In genomic region chr10:61823731-61824115, GRCm38 (mm10) we compare ENCODE assay signal across 24 mouse cellular contexts. TPM values are rescaled to one million over a fixed set of nuclear protein-coding genes. Genes with fewer than 3 reads are reported as not detected.
DNase-seq lines count a peak whose midpoint lies in the region; ATAC-seq lines count a peak whose summit lies in the region.
"Had no signal": no experiment of that assay in that cellular context is flagged by ENCODE, and none has a peak within 500 bp of the region (broad histone marks: within the 10 kb centered on the region; RNA-seq: fewer than 3 reads in every experiment).

No protein-coding gene starts in this region.

- 21% methylated on average over 4 of the region's 4 CpGs for WGBS in embryonic facial prominence, embryonic 12.5 days
- 15% methylated on average over 4 of the region's 4 CpGs for WGBS in limb, embryonic 11.5 days

- H3K27ac ChIP-seq in embryonic facial prominence, embryonic 12.5 days, result peak overlapping the region; percentile 85
- no peak overlapping the region for H3K27ac ChIP-seq in limb, embryonic 11.5 days (replicated peaks; ENCODE audit: low read depth, low read length)
- H3K27ac ChIP-seq: forebrain, embryonic 12.5 days; limb, embryonic 15.5 days; liver, embryonic 14.5 days; lung, embryonic 15.5 days; macrophage; midbrain, embryonic 10.5 days; stomach, postnatal 0 days had no signal

- peak; percentile 25 for DNase-seq in 3T3-L1 (ENCODE audit: low read depth, low spot score)
- DNase-seq in embryo, embryonic 10 days (ENCODE audit: low spot score), result peak; percentile 71
- peak; percentile 47 for DNase-seq in limb, embryonic 11.5 days (ENCODE audit: low spot score)
- DNase-seq in heart, adult 9 months (ENCODE audit: low spot score in 2 of 2), result no peak
- DNase-seq in cerebellum, postnatal 14 days, result no peak
- DNase-seq in lung, postnatal 14 days, result no peak
- DNase-seq: adrenal gland, adult 8-10 months; cerebellum, adult 2 months; cerebellum, postnatal 36 days; kidney, postnatal 25 days; layer of hippocampus, postnatal 36 days; thymus, adult 2 months had no signal

- 0 out of 2 replicates have a peak overlapping the region, but pooled peaks have one; percentile 1 for H3K4me2 ChIP-seq in embryonic facial prominence, embryonic 12.5 days (replicated peaks)
- H3K4me2 ChIP-seq in limb, embryonic 11.5 days (ENCODE audit: low read depth, severe bottlenecking), result no peak overlapping the region
- H3K4me2 ChIP-seq: forebrain, embryonic 12.5 days; limb, embryonic 15.5 days; lung, embryonic 15.5 days had no signal

- no peak overlapping the region for H3K4me3 ChIP-seq in embryonic facial prominence, embryonic 12.5 days
- no peak overlapping the region for H3K4me3 ChIP-seq in limb, embryonic 11.5 days (ENCODE audit: low read depth, low read length)
- H3K4me3 ChIP-seq: forebrain, embryonic 12.5 days; heart, embryonic 10.5 days; limb, embryonic 15.5 days; lung, embryonic 15.5 days; midbrain, embryonic 10.5 days had no signal

- H3K27me3 ChIP-seq in embryonic facial prominence, embryonic 12.5 days, result no peaks in the 10 kb centered on the region
- H3K27me3 ChIP-seq in limb, embryonic 11.5 days (ENCODE audit: control insufficient read depth, insufficient read depth, low read length), result no peaks in the 10 kb centered on the region
- H3K27me3 ChIP-seq: forebrain, embryonic 12.5 days; limb, embryonic 15.5 days; lung, embryonic 15.5 days had no signal

- H3K9ac ChIP-seq in embryonic facial prominence, embryonic 12.5 days, result no peak overlapping the region
- H3K9ac ChIP-seq in limb, embryonic 11.5 days (ENCODE audit: low read length), result no peak overlapping the region
- H3K9ac ChIP-seq: forebrain, embryonic 12.5 days; limb, embryonic 15.5 days; liver, embryonic 14.5 days; lung, embryonic 15.5 days had no signal

- peaks cover 56% of the 10 kb centered on the region for H3K4me1 ChIP-seq in embryonic facial prominence, embryonic 12.5 days
- peaks cover 30% of the 10 kb centered on the region for H3K4me1 ChIP-seq in limb, embryonic 11.5 days (ENCODE audit: control insufficient read depth, insufficient read depth, low read length)

- H3K36me3 ChIP-seq in embryonic facial prominence, embryonic 12.5 days, result no peaks in the 10 kb centered on the region
- H3K36me3 ChIP-seq in limb, embryonic 11.5 days (ENCODE audit: control insufficient read depth, insufficient read depth, low read length), result no peaks in the 10 kb centered on the region
- H3K36me3 ChIP-seq: forebrain, embryonic 12.5 days; heart, embryonic 10.5 days; limb, embryonic 15.5 days; lung, embryonic 15.5 days; midbrain, embryonic 10.5 days had no signal

- no peaks in the 10 kb centered on the region for H3K9me3 ChIP-seq in embryonic facial prominence, embryonic 12.5 days
- no peaks in the 10 kb centered on the region for H3K9me3 ChIP-seq in limb, embryonic 11.5 days (ENCODE audit: control insufficient read depth, low read length)
- H3K9me3 ChIP-seq: forebrain, embryonic 12.5 days; heart, embryonic 10.5 days; limb, embryonic 15.5 days; lung, embryonic 15.5 days; midbrain, embryonic 10.5 days had no signal

- no peak for ATAC-seq in embryonic facial prominence, embryonic 12.5 days (ENCODE audit: insufficient number of reproducible peaks, insufficient read depth, low FRiP score, low TSS enrichment)
- ATAC-seq in limb, embryonic 11.5 days (ENCODE audit: insufficient number of reproducible peaks, low FRiP score, low TSS enrichment, low read depth), result 0 out of 2 replicates have a peak, but pooled peaks have one; percentile 31
- ATAC-seq: activated CD4-positive, CD25-positive, alpha-beta regulatory T cell, adult 4 months; hindbrain, embryonic 16.5 days; intestine, postnatal 0 days had no signal

RNA-seq across cellular contexts. Expression of gene H2afy2, which starts 39.8 kb away (rescaled TPM):
- polyA plus RNA-seq in embryonic facial prominence, embryonic 12.5 days (2016; fragmentation: Nextera tagmentation; extraction: Ambion mirVana), result 383 and 385 TPM in 2 replicates
- 249 and 263 TPM in 2 replicates for polyA plus RNA-seq in limb, embryonic 11.5 days (2014; fragmentation: Nextera tagmentation; extraction: Ambion mirVana)

Comparison
In these comparisons a context has a peak if more than half of its experiments do, and no peak if none do; other contexts are left out.
1. DNase-seq: peak in 3T3-L1 (single experiment), embryo, embryonic 10 days (single experiment) and limb, embryonic 11.5 days (single experiment); none in heart, adult 9 months (0 of 2), cerebellum, postnatal 14 days (0 of 2) and lung, postnatal 14 days (single experiment).